Mouse (Mus musculus): ENCODE measurements around the gene Pon3. TPM values are rescaled to one million over a fixed set of nuclear protein-coding genes. Genes with fewer than 3 reads are reported as not detected.

Gene Pon3
- polyA plus RNA-seq, 1 experiment from 2014 or later: 5.2 TPM

GRCm38 (mm10) chr6:5171418-5171817 is 84.7 kb downstream of the Pon3 start:
- no peak overlapping the region for H3K9ac ChIP-seq
- H3K27me3 ChIP-seq: no peaks in the 10 kb centered on the region
- no peak overlapping the region for H3K4me3 ChIP-seq
- 0 out of 2 replicates have a peak, but pooled peaks cover 3% of the 10 kb centered on the region for H3K4me1 ChIP-seq (replicated peaks)
- no peaks in the 10 kb centered on the region for H3K9me3 ChIP-seq
- 83% methylated on average over 4 of the region's 4 CpGs for WGBS
- no peaks in the 10 kb centered on the region for H3K36me3 ChIP-seq
- H3K4me2 ChIP-seq: no peak overlapping the region
- no peak for ATAC-seq (ENCODE audit: low FRiP score, low read depth)
- H3K27ac ChIP-seq (replicated peaks): no peak overlapping the region

Other genes with a start within 250 kb of the Pon3 start
- 0.21 and 0.45 TPM in 2 replicates for gene Pon1, start 62.3 kb downstream of the Pon3 start, polyA plus RNA-seq (2015; fragmentation: Nextera tagmentation; extraction: Ambion mirVana)
- gene Pon2, start 42.2 kb upstream of the Pon3 start, polyA plus RNA-seq (2015; fragmentation: Nextera tagmentation; extraction: Ambion mirVana): 33.9 and 34.4 TPM in 2 replicates
- gene Asb4, start 127.1 kb upstream of the Pon3 start, polyA plus RNA-seq (2015; fragmentation: Nextera tagmentation; extraction: Ambion mirVana): 15.8 and 15.9 TPM in 2 replicates
- gene Pdk4, start 240.0 kb upstream of the Pon3 start, polyA plus RNA-seq (2015; fragmentation: Nextera tagmentation; extraction: Ambion mirVana): 1.9 and 2.4 TPM in 2 replicates

Measured in hindbrain, embryonic 15.5 days (tissue).